Mouse (Mus musculus) cerebellum, adult (tissue): ENCODE data around the gene Olfr51.
A peak's percentile ranks its signal among the peaks of the same experiment; 100 is the strongest.
"Not testable (repeated sequence)": the region's sequence is repeated elsewhere in the genome, so short reads cannot be mapped to it uniquely, and the experiment has no call there.

Experiments used
- ATAC-seq: cut with Nextera tagmentation; 2 replicates; pipeline ENCODE4 v1.9.2; 2017; ENCODE audit warnings: mild to moderate bottlenecking, moderate library complexity, mixed read lengths; ENCODE audit not compliant: insufficient number of reproducible peaks, low FRiP score, low TSS enrichment

Gene Olfr51

DNA sequence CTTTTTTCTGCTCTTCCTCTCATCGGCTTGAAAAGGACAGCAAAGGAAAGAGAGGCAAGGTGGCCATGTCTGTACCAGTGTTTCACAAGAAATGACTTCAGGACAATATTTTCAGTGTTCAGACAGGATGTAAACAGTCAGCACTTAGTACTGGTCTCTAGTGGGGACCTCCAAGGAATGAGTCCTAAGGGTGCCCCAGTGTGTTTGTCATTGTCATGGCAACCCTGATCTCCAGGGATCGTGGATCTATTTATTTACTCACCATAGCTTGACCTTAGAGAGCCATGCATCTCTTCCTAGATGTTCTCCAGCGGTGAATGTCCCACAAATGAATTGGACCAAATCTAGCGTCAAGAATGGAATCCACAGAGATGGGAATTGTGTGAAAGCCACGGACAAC lies at the start of gene Olfr51:
TSS of gene Olfr51 (plus strand) at position 301 of the 400 bp plus-strand sequence.
- no peak for ATAC-seq

DNA sequence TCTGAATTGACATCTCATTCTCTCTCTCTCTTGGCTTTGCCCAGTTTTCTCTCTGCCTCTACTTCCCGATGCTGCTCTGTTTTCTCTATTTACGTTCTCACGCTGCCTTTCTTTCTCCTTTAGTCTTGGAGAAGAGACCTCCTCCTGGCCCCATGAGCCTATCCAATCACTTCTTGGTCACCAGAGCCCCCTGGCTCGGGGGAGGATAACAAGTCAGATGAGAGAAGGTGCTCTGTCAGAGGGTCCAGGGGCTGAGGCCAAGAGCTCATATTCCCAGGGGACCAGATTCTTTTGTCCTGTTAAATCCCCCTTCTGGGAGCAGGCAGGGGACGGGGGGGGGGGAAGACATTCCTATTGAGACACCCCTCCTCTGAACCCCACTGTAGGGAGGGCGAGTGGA lies 49.7 kb upstream of the Olfr51 start, which contains the start of gene Prop1:
TSS of gene Prop1 (minus strand) at position 101 of the 400 bp plus-strand sequence.
- ATAC-seq = no peak

DNA sequence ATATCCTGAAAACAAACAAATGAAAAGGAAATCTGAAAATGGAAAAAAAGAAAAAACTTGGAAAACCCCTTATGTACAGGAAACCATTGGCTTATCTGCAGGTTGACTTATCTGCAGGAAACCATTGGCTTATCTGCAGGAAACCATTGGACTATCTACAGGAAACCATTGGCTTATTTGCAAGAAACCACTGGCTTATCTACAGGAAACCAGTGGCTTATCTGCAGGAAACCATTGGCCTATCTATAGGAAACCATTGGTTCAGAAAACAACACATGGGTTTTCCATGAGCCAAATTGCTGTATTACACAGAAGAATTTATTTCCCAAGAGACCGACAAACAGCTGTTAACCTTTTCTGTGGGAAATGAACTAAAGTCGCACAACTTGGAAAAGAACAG lies 38.5 kb upstream of the Olfr51 start:
- ATAC-seq = no peak

DNA sequence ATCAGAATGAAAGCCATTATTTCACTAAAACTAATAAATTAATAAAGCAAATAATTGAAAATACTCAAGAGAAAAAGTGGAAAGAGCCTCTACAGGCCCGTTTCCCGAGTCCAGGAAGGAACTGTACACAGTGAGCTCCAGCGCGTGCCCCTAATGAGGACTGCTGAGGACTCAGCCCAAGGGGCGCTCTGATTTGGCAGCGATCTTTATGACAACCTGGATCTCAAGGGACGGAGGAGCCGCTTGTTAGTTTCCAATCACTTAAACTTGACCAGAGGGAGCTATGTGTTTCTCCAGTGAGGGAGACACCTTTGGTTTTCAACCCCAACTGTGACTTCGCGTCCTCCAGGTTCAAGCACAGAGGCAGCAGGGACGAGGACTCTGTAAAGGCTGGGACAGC lies 37.2 kb upstream of the Olfr51 start, which contains the start of gene Olfr1378:
TSS of gene Olfr1378 (plus strand) at position 301 of the 400 bp plus-strand sequence.
- no peak for ATAC-seq

DNA sequence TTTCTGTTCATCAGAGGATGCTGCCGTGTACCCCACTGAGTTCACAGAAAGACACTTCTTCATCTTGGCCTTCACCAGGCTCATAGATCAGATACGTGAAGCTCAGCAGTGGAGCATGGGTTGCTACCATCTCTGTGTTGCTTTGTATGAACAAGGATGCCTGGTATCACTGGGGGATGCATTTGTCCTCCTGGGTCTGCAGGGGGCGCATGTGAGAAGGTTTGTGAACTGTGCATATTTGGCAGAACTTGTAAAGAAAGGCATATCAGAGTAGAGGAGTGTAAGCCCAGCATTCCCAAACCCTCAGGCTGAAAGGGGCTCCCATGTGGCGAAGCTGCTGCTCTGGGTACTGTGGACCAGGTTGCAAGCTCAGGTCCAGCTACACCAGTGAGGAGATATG lies 26.2 kb upstream of the Olfr51 start:
- no peak for ATAC-seq

DNA sequence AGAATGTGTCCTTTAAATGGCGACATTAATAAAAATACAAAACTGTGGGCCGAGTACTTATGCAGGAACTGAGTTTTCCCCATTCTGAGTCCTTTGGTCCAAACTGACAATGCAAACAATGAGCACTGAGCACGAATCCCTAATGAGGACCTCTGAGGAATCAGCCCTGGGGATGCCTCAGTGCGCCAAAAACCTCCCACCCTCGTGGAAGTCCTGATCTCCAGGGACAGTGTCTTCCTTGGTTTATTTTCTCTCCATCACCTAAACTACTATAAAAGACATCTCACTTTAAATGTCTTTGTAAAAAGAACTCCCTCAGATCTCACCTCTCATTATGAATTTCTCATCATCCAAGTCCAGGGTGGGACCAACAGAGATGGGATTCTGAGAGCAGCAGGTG lies 21.7 kb upstream of the Olfr51 start, which contains the start of gene Olfr1377:
TSS of gene Olfr1377 (plus strand) at position 301 of the 400 bp plus-strand sequence.
- no peak for ATAC-seq

DNA sequence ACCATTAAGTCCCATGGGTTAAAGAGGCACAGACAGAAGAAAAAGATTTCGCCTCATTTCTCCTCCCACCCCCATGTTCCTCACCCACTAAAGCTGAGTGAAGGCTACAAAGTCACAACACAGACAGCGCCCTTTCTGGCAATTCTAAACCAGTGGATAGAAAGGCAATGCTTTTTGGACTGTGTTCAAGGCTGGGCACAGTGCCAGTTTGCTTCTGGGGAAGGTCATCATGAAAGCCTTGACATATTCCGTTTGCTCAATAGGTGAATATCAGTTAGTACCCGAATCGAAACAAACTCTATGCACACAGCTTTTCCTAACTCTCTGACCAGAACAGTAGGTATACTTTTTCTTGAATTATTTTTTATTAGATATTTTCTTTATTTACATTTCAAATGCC lies 8.4 kb downstream of the Olfr51 start:
- ATAC-seq = no peak

DNA sequence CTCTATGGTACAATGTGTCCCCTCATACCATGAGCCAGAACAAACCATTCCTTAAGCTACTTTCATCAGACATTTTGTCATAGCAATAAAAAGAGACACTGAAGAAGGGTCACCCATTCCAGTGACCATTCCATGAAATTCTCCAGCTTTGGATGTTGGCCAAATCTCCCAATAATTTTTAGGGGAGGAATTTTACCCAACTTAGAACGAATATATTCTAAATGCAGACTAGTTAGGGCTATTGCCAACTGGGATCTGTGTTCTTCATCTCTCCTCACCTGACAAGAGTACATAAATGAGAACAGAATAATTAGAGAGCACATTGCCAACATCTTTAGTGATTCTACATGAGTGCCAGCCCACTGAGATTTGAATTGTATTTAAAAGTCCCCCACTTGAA lies 10.5 kb downstream of the Olfr51 start, which contains the start of gene Olfr54:
TSS of gene Olfr54 (plus strand) at position 301 of the 400 bp plus-strand sequence.
- ATAC-seq = no peak

DNA sequence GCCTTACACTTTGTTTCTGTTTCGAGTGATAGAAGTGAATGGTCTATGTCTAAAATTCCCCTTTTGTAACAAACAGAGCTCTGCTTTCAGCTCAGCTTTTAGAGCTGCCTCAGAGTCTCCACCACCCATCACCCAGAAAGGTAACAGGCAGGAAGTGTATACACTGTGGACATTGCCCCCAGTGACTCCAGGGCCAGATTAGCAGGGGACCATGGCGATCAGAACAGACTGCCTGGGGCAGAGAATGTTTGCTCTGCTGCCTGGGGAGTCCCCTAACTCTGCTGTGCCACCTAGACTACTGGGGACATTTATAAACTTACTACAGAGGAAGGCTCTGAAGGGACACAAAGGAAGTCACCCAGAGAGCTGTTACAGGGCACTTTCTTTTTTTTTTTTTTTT lies 12.9 kb downstream of the Olfr51 start:
- no peak for ATAC-seq

DNA sequence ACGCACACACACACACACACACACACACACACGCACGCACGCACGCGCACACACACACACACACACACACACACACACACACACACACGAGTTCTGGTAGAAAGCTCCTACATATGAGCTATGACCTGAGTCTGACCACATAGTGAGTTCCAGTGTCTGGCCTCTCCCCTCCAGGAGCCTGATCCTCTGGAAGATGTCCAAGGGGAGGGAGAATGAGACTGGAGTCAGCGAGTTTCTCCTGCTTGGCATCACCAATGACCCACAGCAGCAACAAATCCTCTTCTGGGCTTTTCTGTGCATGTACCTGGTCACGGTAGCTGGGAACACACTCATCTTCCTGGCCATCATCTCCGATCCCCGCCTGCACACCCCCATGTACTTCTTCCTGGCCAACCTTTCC lies 23.4 kb downstream of the Olfr51 start:
- not testable (repeated sequence) for ATAC-seq

DNA sequence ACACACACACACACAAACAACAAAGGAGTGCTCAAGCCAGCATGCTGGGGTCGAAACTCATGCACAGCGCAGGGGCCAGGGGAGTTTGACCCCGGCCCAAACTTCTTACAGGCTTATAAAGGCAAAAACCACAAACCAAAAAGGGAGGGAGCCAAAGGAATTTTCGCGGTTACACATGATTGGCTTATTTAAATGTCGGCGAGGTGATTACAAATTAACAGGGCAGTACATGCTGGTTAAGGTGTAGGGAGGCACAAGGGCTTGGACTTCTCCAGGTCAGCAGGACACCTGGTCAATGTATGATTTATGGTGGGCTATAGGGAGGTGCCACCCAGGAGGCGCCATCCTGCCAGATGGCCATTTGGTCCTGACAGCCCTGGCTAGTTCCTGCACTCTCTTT lies 26.0 kb downstream of the Olfr51 start:
- not testable (repeated sequence) for ATAC-seq

DNA sequence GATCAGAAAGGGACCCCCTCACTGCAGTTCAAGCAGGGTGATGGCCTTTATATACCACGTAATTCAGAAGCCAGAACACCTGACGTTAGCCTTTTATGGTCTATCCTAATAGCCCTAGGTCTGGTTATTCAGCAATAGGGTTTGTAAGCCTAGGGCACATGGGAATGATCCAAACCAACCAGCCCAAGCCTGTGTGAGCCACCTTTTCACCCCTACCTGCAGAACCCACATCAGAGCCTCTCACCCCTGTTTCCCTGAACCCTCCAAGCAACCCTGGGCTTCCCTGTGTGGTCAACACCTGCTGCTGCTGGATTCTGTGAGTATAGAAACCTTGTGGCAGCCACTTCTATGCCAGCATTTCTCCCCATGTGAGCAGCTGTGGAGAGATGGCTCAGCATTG lies 26.8 kb downstream of the Olfr51 start:
- no peak for ATAC-seq

DNA sequence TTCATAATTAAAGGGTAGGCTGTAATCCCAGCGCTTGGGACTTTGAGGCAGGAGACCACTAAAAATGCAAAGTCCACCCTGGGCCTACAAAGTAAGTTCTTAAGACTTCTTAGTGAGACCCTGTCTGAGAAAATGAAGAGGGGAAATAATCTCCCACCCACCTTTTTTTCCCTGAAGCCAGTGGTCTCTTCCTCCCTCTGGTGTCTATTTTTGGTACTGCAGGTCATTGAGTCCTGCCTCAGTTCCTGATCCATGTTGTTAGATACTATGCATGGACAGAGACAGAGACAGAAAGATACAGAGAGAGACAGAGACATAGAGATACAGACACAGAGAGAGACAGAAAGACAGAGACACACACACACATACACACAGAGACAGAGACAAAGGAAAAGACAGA lies 29.5 kb downstream of the Olfr51 start:
- ATAC-seq = no peak

DNA sequence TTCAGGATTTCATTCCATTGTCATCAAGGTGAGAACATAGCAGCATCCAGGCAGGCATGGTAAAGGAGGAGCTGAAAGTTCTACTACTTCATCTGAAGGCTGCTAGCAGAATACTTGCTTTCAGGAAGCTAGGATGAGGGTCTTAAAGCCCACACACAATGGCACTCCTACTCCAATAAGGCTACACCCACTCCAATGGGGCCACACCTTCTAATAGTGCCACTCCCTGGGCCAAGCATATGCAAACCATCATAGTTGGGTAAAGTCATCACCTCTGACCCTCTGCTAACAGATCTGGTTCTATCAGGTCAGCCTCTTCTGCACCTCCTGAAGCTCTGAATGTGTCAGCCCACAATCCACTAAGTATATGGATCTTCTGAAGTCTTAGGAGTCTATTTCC lies 30.7 kb downstream of the Olfr51 start:
- ATAC-seq = not testable (repeated sequence)

DNA sequence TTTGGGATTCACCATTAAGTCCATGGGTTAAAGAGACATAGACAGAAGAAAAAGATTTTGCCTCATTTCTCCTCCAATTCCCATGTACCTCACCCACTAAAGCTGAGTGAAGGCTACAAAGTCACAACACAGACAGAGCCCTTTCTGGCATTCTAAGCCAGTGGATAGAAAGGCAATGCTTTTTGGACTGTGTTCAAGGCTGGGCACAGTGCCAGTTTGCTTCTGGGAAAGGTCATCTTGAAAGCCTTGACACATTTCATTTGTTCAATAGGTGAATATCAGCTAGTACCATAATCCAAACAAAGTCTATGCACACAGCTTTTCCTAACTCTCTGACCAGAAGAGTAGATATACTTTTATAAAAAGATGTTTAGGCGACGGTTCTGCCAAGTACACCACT lies 32.6 kb downstream of the Olfr51 start:
- ATAC-seq = no peak

DNA sequence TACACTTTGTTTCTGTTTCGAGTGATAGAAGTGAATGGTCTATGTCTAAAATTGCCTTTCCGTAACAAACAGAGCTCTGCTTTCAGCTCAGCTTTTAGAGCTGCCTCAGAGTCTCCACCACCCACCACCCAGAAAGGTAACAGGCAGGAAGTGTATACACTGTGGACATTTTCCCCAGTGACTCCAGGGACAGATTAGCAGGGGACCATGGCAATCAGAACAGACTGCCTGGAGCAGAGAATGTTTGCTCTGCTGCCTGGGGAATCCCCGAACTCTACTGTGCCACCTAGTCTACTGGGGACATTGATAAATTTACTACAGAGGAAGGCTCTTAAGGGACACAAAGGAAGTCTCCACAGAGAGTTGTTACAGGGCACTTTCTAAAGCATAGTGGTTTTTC lies 41.4 kb downstream of the Olfr51 start:
- ATAC-seq = not testable (repeated sequence)

DNA sequence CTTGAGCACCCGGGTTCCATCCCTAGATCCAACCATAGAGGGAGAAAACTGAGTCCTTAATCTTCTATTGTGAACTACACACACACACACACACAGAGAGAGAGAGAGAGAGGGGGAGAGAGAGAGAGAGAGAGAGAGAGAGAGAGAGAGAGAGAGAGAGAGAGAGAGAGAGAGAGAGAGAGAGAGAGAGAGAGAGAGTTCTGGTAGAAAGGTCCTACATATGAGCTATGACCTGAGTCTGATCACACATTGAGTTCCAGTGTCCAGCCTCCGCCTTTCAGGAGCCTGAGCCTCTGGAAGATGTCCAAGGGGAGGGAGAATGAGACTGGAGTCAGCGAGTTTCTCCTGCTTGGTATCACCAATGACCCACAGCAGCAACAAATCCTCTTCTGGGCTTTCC lies 44.4 kb downstream of the Olfr51 start, which contains the start of gene Olfr1375:
TSS of gene Olfr1375 (plus strand) at position 301 of the 400 bp plus-strand sequence.
- ATAC-seq = not testable (repeated sequence)

DNA sequence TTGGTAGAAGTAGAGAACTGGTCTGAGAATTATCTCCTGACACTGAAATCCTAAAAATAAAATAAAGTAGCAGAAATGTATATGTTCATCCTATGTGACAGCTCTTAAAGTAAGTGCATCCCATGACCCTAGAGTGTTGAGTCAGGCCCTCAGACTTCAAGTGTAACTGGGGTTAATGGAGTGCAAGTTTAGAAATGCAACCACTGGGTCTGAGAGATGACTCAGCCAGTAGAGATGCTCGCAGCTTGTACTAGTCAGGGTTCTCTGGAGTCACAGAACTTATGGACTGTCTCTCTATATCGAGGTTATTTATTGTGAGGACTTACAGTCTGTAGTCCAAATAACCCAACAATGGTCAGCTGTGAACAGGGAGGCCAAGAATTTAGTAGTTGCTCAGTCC lies 48.3 kb downstream of the Olfr51 start:
- no peak for ATAC-seq

DNA sequence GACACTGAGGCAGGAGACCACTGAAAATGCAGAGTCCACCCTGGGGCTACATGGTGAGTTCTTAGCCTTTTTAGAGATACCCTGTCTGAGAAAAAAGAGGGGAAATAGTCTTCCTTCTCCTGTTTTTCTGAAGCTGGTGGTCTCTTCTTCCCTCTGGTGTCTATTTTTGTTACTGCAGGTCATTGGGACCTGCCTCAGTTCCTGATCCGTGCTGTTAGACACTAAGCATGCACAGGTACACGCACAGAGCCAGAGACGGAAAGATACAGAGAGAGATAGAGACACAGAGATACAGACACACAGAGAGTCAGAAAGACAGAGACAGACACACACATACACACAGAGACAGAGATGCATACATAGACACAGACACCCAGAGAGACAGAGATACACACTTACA lies 49.8 kb downstream of the Olfr51 start:
- ATAC-seq = no peak

DNA sequence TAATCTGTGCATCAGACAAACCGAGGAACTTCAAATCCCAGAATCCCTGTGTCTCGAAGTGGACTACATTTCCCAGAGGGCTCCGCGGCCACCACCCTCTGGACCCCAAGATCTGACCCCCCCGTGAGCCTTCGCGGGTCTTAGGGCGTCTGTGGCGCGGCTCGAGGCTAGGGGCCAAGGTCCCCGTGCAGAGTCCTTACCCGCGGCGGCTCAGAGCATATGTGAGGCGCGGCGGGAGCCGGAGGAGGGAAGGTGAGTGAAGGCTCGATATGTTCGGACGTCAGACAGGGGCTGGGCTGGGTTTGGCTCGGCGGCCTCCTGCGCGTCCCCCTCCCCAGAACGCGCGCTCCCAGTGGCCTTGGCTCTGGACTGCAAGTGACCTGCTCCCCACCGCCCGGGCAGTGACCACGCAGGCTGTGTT lies 55.8 kb downstream of the Olfr51 start, which contains the start of gene Zfp354a:
TSS of gene Zfp354a (plus strand) at position 107 of the 421 bp plus-strand sequence.
- peak; percentile 90 for ATAC-seq
